Mouse (Mus musculus) E14TG2a.4 (cell line): ENCODE data around the gene Emsy.

ENCODE experiments used
- CTCF ChIP-seq: conservative IDR thresholded peaks from 2 replicates; pipeline ENCODE4 v1.5.1; 2014; ENCODE audit warnings: low read length
- NANOG ChIP-seq: IDR thresholded peaks from 2 replicates; pipeline ENCODE4 v1.6.1; 2014; ENCODE audit warnings: borderline replicate concordance, low read length, mixed read lengths
- POU5F1 ChIP-seq: IDR thresholded peaks from 2 replicates; pipeline ENCODE4 v1.6.1; 2014; ENCODE audit warnings: low read length, borderline replicate concordance

DNA sequence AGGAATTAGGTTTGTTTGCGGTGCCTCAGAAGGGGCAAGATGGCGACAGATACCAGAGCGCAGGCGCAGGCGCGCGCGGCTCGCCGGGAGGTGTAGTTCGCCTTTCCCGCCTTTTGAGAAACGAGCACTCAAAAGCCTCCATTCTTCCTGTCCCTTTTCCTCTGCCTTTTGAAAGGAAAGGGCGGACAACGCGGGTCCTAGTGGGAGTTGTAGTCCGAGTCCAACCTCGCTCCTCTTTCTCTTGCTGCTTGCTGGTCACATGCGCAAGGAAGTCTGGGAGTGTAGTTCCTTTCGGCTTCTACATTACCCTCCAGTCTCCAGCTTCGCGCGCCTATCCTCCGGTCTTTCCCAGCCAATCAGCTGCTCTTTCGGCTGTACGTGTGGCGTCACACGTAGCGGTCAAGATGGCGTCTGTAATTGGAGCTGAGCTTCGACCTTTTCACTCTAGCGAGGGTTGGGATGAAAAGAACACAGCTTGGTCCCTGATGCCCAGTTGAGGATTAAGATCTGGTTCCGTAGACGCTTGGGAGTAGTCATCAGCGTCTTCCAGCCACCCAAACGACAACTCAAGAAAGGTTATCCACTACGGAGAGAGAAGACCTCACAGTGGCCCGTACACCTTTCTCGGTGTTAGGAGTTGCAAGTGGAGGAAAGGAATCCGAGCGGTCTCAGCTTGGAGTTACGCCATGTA is at the start of gene Emsy:
- TF ChIP-seq CTCF (no peak), POU5F1 (no peak), NANOG (no peak)
